Mouse (Mus musculus) forebrain, postnatal 0 days (tissue): ENCODE measurements around the gene Mterf1a. TPM values are rescaled to one million over a fixed set of nuclear protein-coding genes. Genes with fewer than 3 reads are reported as not detected.
"Not testable (repeated sequence)": the region's sequence is repeated elsewhere in the genome, so short reads cannot be mapped to it uniquely, and the experiment has no call there.

ENCODE experiments used
- ATAC-seq: fragments of 200-750 bp; cut with Nextera tagmentation; 2 replicates; pipeline ENCODE4 v1.8.0; 2017; ENCODE audit warnings: mild to moderate bottlenecking, moderate library complexity
- DNase-seq: peaks from one replicate; pipeline ENCODE4 v3.0.0-alpha.2; 2015
- H3K27ac ChIP-seq: fragments of 300-500 bp; sonication (generic); 2 replicates; pipeline ENCODE4 v1.5.1; 2014; ENCODE audit warnings: low read depth, mild to moderate bottlenecking, antibody characterized with exemption, low read length, moderate library complexity, mixed read lengths
- H3K27me3 ChIP-seq: fragments of 300-500 bp; sonication (generic); 2 replicates; pipeline ENCODE4 v1.6.1; 2014; ENCODE audit warnings: mild to moderate bottlenecking, low read length, mixed read lengths; ENCODE audit not compliant: insufficient read depth
- H3K36me3 ChIP-seq: fragments of 300-500 bp; sonication (generic); 2 replicates; pipeline ENCODE4 v1.6.1; 2014; ENCODE audit warnings: mild to moderate bottlenecking, moderate library complexity; ENCODE audit not compliant: insufficient read depth
- H3K4me1 ChIP-seq: fragments of 300-500 bp; sonication (generic); 2 replicates; pipeline ENCODE4 v1.6.1; 2014; ENCODE audit warnings: antibody characterized with exemption; ENCODE audit not compliant: insufficient read depth
- H3K4me2 ChIP-seq: fragments of 300-500 bp; sonication (generic); 2 replicates; pipeline ENCODE4 v1.6.1; 2014; ENCODE audit warnings: low read depth, mild to moderate bottlenecking, moderate library complexity
- H3K4me3 ChIP-seq: fragments of 300-500 bp; sonication (generic); 2 replicates; pipeline ENCODE4 v1.5.1; 2014; ENCODE audit warnings: low read depth, low read length, mixed read lengths
- H3K9ac ChIP-seq: fragments of 300-500 bp; sonication (generic); 2 replicates; pipeline ENCODE4 v1.6.1; 2014; ENCODE audit warnings: mild to moderate bottlenecking
- H3K9me3 ChIP-seq: fragments of 300-500 bp; sonication (generic); 2 replicates; pipeline ENCODE4 v1.6.1; 2016; ENCODE audit warnings: low read length
- CTCF ChIP-seq: sonication (generic); IDR thresholded peaks from 2 replicates; pipeline ENCODE4 v1.5.1; 2016; ENCODE audit warnings: antibody characterized with exemption, control low read depth, low read depth
- WGBS: fragments of 180-500 bp; shearing (Covaris S2); extraction: QIAGEN DNeasy Blood & Tissue Kit; methylation state at CpG from one replicate; pipeline ENCODE4 v1.1.7; 2014; 5-methylcytosine and 5-hydroxymethylcytosine counted together
- polyA plus RNA-seq: library from polyadenylated mRNA; unstranded; fragments of >200 nt; fragmentation: Nextera tagmentation; extraction: Ambion mirVana; gene quantifications from 2 replicates; pipeline ENCODE4 v1.2.1, GENCODE M21; 2015
- total RNA-seq: library from RNA; depleted of rRNA; stranded (reverse); fragments of >200 nt; gene quantifications from 2 replicates; pipeline ENCODE4 v1.2.3, GENCODE M21; 2014; rRNA removed

Mterf1a gene
- total RNA-seq (6.3 and 8.5 TPM in 2 replicates), polyA plus RNA-seq (4.5 and 5.3 TPM in 2 replicates)

- peak within 1 kb of the TSS; percentile 44 for H3K4me2 ChIP-seq
- H3K4me1 ChIP-seq, H3K27ac ChIP-seq, H3K9me3 ChIP-seq, H3K27me3 ChIP-seq, H3K36me3 ChIP-seq: not testable (repeated sequence)
- H3K4me3 ChIP-seq: peak within 1 kb of the TSS; percentile 42
- ATAC-seq (peak; percentile 99), DNase-seq (peak; percentile 44)
- WGBS: 2% methylated on average over 8 of the region's 47 CpGs
- peak within 1 kb of the TSS; percentile 26; the same call in 1 of the 2 replicates for H3K9ac ChIP-seq
Observed at GRCm38 (mm10) chr5:3893459-3894293, at the start of gene Mterf1a. Mterf1a (minus strand) TSS chr5:3893933.

GRCm38 (mm10) chr5:3943169-3943568, 49.4 kb upstream of the Mterf1a start:
- H3K4me3 ChIP-seq, H3K4me1 ChIP-seq, ATAC-seq, H3K4me2 ChIP-seq, DNase-seq, H3K27ac ChIP-seq, H3K36me3 ChIP-seq, H3K27me3 ChIP-seq, H3K9ac ChIP-seq, H3K9me3 ChIP-seq: not testable (repeated sequence)
- WGBS: 48% methylated on average over 4 of the region's 4 CpGs

DNA sequence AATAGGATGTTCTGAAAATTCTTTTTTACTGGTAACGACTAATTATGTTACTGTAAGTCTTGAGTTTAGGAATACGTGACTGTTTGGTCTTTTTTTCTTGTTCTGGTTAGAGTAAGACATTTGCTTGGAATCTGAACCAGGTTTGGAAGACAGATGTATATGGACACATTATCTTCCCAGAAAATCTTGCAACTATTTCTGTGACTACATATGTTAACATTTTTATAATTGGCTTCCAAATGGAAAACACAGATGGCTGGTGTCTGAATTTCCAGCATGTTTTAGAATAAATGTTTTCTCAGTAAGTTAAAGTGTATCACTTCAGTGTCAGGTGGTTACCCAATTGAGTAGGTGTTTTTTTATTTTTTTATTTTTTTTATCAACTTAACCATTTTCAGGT, 47.5 kb upstream of the Mterf1a start:
- ATAC-seq: peak; percentile 82
- H3K36me3 ChIP-seq: peaks cover 9% of the 10 kb centered on the region
- no peaks in the 10 kb centered on the region for H3K27me3 ChIP-seq
- H3K4me2 ChIP-seq: no peak overlapping the region
- no peak overlapping the region for H3K27ac ChIP-seq
- 67% methylated on average over 2 of the region's 2 CpGs for WGBS
- H3K4me1 ChIP-seq: peaks cover 5% of the 10 kb centered on the region; the same call in 1 of the 2 replicates
- no peak overlapping the region for H3K9ac ChIP-seq
- DNase-seq: peak; percentile 70
- TF ChIP-seq CTCF: no peak
- no peaks in the 10 kb centered on the region for H3K9me3 ChIP-seq
- H3K4me3 ChIP-seq: no peak overlapping the region

DNA sequence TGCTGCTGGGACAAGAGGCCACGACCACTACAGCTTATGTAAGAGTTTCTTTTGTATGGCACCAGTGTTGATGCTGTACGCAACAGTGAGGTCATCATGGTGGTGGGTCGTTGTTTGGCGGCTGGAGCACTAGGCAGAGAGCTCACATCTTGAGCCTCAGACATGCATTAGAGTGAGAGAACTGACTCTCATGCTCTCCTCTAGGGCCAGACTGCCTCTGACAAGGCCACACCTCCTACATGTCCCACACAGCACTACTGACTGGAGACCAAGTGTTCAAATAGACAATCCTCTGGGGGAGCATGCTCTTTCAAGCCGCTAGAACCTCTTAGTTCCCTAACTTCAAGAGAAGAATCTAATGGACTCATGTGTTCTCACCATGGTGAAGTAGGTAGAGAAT, 45.6 kb upstream of the Mterf1a start:
- DNase-seq: no peak
- no peak for ATAC-seq
- H3K9ac ChIP-seq: no peak overlapping the region
- H3K9me3 ChIP-seq: no peaks in the 10 kb centered on the region
- H3K4me1 ChIP-seq: peaks cover 5% of the 10 kb centered on the region; the same call in 1 of the 2 replicates
- no peak for TF ChIP-seq CTCF
- 96% methylated on average over 5 of the region's 5 CpGs for WGBS
- no peak overlapping the region for H3K4me3 ChIP-seq
- H3K27me3 ChIP-seq: no peaks in the 10 kb centered on the region
- H3K4me2 ChIP-seq: no peak overlapping the region
- H3K36me3 ChIP-seq: peaks cover 9% of the 10 kb centered on the region
- no peak overlapping the region for H3K27ac ChIP-seq

- no peak for ATAC-seq
- DNase-seq: no peak
- TF ChIP-seq CTCF: no peak
- H3K4me1 ChIP-seq: peaks cover 5% of the 10 kb centered on the region; the same call in 1 of the 2 replicates
- peaks cover 9% of the 10 kb centered on the region for H3K36me3 ChIP-seq
- 98% methylated on average over 3 of the region's 3 CpGs for WGBS
- no peaks in the 10 kb centered on the region for H3K9me3 ChIP-seq
- no peak overlapping the region for H3K9ac ChIP-seq
- H3K27ac ChIP-seq: no peak overlapping the region
- no peaks in the 10 kb centered on the region for H3K27me3 ChIP-seq
- no peak overlapping the region for H3K4me3 ChIP-seq
- H3K4me2 ChIP-seq: no peak overlapping the region
Observed at GRCm38 (mm10) chr5:3938905-3939304, 45.2 kb upstream of the Mterf1a start.

DNA sequence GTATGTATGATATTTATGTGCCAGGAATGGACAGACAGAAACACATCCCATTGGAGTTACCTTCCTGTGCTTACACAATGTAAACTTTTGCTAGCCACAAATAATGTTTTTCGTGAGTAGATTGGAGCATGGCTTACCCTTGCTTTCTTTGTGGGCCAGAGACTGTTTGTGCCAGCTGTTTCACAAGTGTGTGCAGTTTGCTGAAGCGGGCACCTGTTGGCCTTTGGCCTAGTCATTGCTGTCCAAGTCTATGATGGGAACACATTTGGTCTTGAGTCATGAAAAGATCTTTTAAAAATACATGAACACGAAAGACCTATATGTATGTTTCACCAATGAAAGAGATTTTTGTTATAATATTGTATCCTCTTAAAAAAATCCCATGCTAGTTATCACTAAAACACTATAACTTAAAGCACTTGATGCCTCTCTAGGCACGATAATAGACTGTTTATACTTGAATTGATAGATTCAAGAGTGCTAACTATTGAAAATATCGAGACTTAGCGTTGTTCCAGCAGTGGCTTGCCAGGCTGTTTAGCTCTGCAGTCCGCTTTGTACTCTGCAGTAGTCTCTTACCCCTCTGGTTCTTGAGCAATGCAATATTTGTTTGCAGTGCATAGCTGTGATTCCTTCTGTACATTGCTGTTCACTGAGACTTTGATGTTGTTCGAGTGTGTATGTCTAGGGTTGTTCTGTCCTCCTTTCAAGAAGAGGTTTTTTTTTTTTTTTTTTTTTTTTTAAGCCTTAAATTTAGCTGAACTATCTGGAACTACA, 42.2 kb upstream of the Mterf1a start:
- H3K36me3 ChIP-seq: no peaks in the 10 kb centered on the region
- H3K27me3 ChIP-seq: no peaks in the 10 kb centered on the region
- H3K4me3 ChIP-seq: no peak overlapping the region
- no peak overlapping the region for H3K9ac ChIP-seq
- 83% methylated on average over 8 of the region's 8 CpGs for WGBS
- no peak overlapping the region for H3K4me2 ChIP-seq
- ATAC-seq: no peak
- no peaks in the 10 kb centered on the region for H3K9me3 ChIP-seq
- no peaks in the 10 kb centered on the region for H3K4me1 ChIP-seq
- DNase-seq: no peak
- H3K27ac ChIP-seq: no peak overlapping the region
- no peak for TF ChIP-seq CTCF

DNA sequence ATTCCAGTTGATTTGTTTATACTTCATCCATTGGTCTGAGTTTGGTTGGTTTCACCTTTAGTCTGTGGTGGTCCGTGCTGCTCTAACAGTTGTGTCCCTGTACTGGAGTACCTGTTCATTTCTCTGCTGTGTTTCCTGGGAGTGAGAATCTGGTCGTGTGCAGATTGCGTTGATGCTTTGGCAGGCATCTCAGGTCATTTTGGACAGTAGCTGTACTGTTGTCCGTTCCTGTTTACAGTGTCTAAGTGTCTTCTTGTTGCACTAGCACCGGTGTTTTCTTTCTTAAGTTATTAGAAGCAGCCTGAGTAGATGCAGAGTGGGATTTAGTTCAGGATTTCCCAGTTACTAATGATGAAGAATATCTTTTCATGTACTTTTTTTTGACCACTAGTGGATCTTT, 41.5 kb upstream of the Mterf1a start:
- no peaks in the 10 kb centered on the region for H3K4me1 ChIP-seq
- no peak for DNase-seq
- H3K4me2 ChIP-seq: no peak overlapping the region
- no peaks in the 10 kb centered on the region for H3K9me3 ChIP-seq
- no peak overlapping the region for H3K9ac ChIP-seq
- ATAC-seq: no peak
- no peak overlapping the region for H3K4me3 ChIP-seq
- no peak for TF ChIP-seq CTCF
- no peak overlapping the region for H3K27ac ChIP-seq
- WGBS: 86% methylated on average over 5 of the region's 5 CpGs
- no peaks in the 10 kb centered on the region for H3K27me3 ChIP-seq
- H3K36me3 ChIP-seq: no peaks in the 10 kb centered on the region
